Mouse (Mus musculus) heart, postnatal 14 days (tissue): ENCODE measurements around the gene Nmrk1. TPM values are rescaled to one million over a fixed set of nuclear protein-coding genes. Genes with fewer than 3 reads are reported as not detected.
"Not testable (repeated sequence)": the region's sequence is repeated elsewhere in the genome, so short reads cannot be mapped to it uniquely, and the experiment has no call there.

Experiments
- DNase-seq, 2 experiments: peaks; one replicate each; pipeline ENCODE4 v3.0.0; 2021 to 2022
- intact Hi-C: fragments of 180-260 bp; cut with DNase I; formaldehyde crosslinking; loops from one replicate; pipeline ENCODE4 v1.15.1; 2025
- long read RNA-seq, 2 experiments: library from polyadenylated mRNA; stranded (forward); transcript quantifications; one replicate each; pipeline ENCODE4 v2.0.0; 2021
- total RNA-seq, 2 experiments: library from RNA; stranded (reverse); gene quantifications; 2 replicates each; pipeline ENCODE4 v1.2.3; 2021

The Nmrk1 gene
- total RNA-seq = 1 to 10 TPM; 3.9 to 4.0 TPM
- long read RNA-seq, experiment 1, transcript Nmrk1-206 (9 exons, 1,940 nt) = major isoform, 5 of 9 reads
- long read RNA-seq, experiment 1, partial matches to known transcripts = 1 of 9 reads
- long read RNA-seq, experiment 1, other reads (novel, unspliced or antisense) = 3 of 9 reads
- long read RNA-seq, experiment 2, transcript Nmrk1-206 (9 exons, 1,940 nt) = major isoform, 5 of 7 reads
- long read RNA-seq, experiment 2, partial matches to known transcripts = 0 of 7 reads
- long read RNA-seq, experiment 2, other reads (novel, unspliced or antisense) = 1 of 7 reads

- intact Hi-C loops = loop anchor here (2.0 to 5.0 kb wide), 2 partner anchors 15 to 41 kb away; partner anchors contain the start of gene Carnmt1
- peak; percentile 98 to 100 for DNase-seq
Measured at GRCm38 (mm10) chr19:18631644-18632219, at the start of gene Nmrk1, which contains the start of gene Ostf1. Gene Nmrk1, plus strand, starts transcription at chr19:18631950. Gene Ostf1, minus strand, starts transcription at chr19:18631823.

- no peak for DNase-seq
- intact Hi-C loops = no loop called here
Measured at GRCm38 (mm10) chr19:18582226-18582625, 49.5 kb upstream of the Nmrk1 start.

GRCm38 (mm10) chr19:18582887-18583286 is 48.9 kb upstream of the Nmrk1 start:
- intact Hi-C loops = no loop called here
- no peak for DNase-seq

DNA sequence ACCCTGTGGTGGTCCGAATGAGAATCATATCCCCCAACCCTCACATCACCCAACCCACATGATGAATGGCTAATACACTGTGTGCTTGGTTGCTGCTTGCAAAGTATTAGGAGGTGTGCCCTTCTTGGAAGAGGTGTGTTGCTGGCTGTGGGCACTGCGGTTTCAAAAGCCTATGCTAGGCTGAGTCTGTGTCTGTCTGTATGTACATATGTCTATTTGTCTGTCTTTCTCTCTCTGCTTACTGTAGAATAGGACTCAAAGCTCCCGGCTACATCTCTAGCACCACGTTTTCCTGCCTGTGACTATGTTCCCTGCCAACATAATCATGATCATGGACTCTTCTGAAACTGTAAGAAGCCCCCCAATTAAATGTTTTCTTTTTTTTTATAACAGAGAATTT is 48.0 kb upstream of the Nmrk1 start:
- intact Hi-C loops = no loop called here

GRCm38 (mm10) chr19:18584621-18585020 is 47.1 kb upstream of the Nmrk1 start:
- intact Hi-C loops = no loop called here
- DNase-seq = no peak

More for the DNA sequence above, 48.0 kb upstream of the Nmrk1 start:
- no peak for DNase-seq

DNA sequence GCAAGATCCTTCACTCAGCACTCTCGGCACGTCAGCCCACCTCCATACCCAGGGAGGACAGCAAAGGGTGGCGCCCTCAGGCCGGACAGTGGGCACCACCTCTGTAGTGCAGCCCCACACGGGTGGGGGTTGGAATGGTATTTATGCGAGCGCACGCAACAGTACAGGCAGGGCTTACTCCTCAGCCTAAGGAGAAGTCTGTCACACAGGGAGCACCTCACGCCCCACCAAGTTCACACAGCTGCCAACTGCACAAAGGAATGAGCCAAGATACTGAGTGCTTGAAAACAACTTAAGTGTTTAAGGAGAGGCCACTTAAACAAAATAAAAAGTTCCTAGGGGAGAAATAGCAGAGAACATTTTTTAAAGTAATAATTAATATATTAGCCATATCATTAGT is 44.6 kb upstream of the Nmrk1 start:
- no peak for DNase-seq
- intact Hi-C loops = no loop called here

DNA sequence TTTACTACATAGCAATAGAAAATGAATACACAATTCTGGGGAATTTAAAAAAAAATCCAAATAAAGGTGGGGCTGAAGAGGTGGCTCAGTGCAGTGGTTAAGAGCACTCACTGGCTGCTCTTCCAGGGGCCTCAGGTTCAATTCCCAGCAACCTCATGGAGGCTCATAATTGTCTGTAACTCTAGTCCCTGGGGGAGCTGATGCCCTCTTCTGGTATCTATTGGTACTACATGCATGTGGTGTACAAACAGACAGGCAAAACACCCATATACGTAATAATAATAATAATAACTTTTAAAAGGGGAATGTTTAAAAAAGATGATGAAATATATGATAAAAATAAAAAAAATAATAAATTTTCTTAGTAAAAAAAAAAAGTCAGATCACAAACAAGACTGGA is 43.5 kb upstream of the Nmrk1 start:
- no peak for DNase-seq
- intact Hi-C loops = no loop called here

DNA sequence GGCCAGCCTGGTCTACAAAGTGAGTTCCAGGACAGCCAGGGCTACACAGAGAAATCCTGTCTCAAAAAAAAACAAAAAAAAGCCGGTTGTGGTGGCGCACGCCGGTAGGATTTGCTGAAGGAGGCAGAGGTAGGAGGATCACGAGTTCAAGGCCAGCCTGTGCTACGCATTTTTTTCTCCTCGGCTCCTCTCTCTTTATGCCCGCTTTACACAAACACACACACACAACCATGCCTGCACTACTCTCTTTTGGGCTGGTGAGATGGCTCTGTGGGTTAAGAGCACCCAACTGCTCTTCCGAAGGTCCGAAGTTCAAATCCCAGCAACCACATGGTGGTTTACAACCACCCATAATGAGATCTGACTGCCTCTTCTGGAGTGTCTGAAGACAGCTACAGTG is 42.9 kb upstream of the Nmrk1 start:
- intact Hi-C loops = not testable (repeated sequence)

DNA sequence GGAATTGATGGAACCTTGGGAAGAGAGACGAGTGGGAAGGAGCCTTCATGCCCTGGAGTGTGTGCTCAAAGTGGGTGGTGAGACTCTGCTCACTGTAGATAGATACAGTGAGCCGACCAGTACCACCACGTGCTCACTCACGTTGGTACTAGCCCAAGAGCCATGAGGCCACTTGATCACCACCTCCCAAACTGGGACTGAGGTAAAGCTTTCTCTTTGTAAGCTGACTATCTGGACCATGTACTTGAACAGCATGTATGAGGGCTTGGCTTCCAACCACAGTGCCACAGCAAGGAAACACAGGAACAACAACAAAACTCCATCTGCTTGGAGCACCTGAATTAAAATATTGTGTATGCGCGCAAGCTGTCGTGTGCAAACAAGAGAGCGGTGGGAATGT is 42.5 kb upstream of the Nmrk1 start:
- DNase-seq = no peak

More for the DNA sequence above, 42.9 kb upstream of the Nmrk1 start:
- not testable (repeated sequence) for DNase-seq

GRCm38 (mm10) chr19:18590234-18590633 is 41.5 kb upstream of the Nmrk1 start:
- intact Hi-C loops = no loop called here
- DNase-seq = no peak

More for the DNA sequence above, 42.5 kb upstream of the Nmrk1 start:
- intact Hi-C loops = no loop called here

DNA sequence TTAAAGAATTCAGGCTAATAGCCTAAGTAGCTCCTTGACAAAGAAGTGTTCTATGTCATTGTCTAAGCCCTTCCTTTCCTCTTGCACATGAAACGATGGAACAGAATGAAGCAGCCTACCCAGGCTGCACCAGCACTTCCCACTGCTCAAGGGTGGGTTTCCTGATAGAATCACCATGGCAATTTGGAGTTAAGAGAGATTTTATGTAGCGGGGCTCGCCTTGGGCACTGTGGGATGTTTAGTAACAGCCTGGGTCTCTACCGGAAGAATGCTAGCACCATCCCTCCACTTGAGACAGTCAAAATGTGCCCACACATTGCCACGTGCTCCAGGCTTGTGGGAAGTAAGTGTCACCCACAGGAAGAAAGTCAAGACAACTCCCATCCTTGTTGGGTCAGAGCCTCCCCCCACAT is 40.8 kb upstream of the Nmrk1 start:
- DNase-seq = no peak
- intact Hi-C loops = no loop called here

DNA sequence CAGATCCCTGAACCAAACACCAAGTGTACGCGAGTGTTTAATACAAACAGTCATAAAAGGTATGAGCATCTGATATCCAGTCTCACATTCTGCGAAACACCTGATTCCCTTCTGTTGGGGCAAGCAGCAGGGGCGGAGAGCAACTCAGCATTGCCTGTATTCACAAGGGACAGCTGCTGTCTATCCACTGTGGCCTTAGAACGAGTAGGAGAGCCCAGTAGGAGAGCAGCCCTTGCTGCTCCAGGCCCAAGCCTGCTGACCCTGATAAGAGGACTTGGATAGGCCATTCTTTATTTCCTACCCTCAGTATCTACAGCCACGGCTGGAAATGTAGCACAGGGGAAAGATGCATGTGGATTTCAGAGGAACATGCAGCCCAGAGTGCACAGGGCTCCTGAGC is 38.8 kb upstream of the Nmrk1 start:
- intact Hi-C loops = no loop called here

DNA sequence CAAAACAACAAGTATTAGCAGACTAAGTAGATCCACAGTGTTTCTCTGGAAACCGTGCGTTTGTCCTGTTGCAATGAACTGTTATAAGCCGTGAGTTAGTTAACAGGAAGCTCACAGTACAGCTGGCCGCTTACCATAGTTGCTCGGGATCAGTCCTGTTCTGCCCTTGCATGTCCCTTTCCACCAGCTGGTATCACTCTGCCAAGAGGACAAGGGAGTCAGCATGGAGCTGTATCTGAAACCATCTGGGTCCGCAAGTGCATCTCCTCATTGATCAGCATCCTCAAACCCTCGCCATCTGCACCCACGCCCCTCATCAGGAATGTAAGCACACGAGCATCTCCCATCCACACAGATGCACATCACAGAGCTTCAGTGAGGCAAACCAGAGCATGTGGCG is 38.0 kb upstream of the Nmrk1 start:
- no peak for DNase-seq
- intact Hi-C loops = no loop called here

More for the DNA sequence above, 38.8 kb upstream of the Nmrk1 start:
- DNase-seq = no peak

GRCm38 (mm10) chr19:18596876-18597275 is 34.9 kb upstream of the Nmrk1 start:
- intact Hi-C loops = no loop called here
- no peak for DNase-seq

GRCm38 (mm10) chr19:18597772-18598171 is 34.0 kb upstream of the Nmrk1 start:
- intact Hi-C loops = no loop called here
- no peak for DNase-seq

DNA sequence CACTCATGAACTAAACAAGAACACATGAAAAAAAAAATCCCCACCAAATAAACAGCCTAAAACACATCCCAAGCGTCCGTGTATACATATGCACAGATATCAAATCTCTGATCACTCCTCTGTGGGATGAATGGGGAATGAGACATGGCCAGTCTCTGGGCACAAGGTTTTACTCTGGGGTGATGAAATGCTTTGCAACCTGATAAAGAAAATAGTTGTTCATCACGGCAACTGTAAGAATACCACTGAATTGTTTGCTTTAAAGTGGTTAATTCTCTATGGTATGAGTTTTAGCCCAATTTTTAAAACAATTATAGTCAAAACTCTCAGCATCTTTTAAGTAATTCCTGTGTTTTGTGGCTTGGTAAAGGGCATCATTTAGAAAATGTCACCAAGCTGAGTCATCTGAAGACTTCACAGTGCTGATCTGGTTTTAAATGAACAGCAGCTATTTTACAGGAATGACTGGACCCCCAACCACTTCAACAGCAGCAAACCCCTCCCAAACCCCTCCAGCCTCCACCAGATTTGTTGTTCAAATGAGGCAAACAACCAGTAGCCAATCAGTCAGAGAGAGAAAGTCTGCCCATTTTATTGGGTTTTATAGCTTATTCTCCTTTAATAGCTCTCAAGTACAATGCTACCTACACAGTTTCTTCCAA is 33.4 kb upstream of the Nmrk1 start:
- DNase-seq = no peak
- intact Hi-C loops = no loop called here

DNA sequence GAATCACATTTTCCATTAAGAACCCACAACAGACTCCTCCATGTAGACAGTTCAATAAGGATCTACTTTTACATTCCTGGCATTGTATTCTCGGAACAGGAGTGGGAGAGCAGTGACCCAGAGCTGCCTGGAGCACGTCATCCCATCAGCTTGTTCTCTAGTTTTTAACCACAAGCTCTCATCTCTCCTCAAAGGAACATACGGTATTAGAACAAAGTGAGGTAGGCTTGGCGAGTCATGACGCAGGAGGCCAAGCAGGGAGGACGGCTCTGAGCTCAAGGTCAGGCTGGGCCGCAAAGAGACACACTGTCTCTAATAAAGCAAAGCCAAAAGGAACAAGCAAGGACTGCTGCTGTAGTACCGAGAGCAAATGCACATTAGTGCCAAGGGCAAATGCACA is 32.7 kb upstream of the Nmrk1 start:
- DNase-seq = no peak

GRCm38 (mm10) chr19:18599650-18600049 is 32.1 kb upstream of the Nmrk1 start:
- DNase-seq = no peak
- intact Hi-C loops = no loop called here

More for the DNA sequence above, 32.7 kb upstream of the Nmrk1 start:
- intact Hi-C loops = no loop called here

GRCm38 (mm10) chr19:18600611-18601010 is 31.1 kb upstream of the Nmrk1 start:
- intact Hi-C loops = no loop called here
- DNase-seq = no peak

GRCm38 (mm10) chr19:18603011-18603410 is 28.7 kb upstream of the Nmrk1 start:
- DNase-seq = no peak

DNA sequence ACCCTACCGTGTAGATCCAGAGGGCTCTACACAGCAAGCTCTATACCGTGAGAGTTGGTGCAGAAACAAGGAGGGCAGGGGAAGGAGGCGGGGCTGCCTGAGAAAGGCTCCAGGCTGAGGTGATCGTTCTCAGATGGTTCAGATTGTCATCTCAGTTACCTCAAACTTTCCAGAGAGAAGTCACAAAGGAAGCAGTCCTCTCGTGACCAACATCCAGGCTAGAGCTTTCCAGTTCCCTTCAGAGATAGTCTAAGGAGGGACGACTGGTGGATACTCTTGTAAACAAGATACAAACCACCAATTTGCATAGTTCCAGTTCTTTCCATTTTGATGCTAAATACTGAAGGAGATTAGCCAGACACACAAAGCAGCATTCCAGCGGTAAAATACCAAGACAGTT is 23.8 kb upstream of the Nmrk1 start:
- DNase-seq = no peak
- intact Hi-C loops = no loop called here

More at GRCm38 (mm10) chr19:18603011-18603410, 28.7 kb upstream of the Nmrk1 start:
- intact Hi-C loops = no loop called here

GRCm38 (mm10) chr19:18608975-18609374 is 22.8 kb upstream of the Nmrk1 start:
- DNase-seq = no peak
- intact Hi-C loops = no loop called here
